Mouse (Mus musculus) fibroblast of lung, adult 2 months (primary cell): ENCODE measurements around the gene Hmga2.
A peak's percentile ranks its signal among the peaks of the same experiment; 100 is the strongest.

Experiments
- DNase-seq: peaks from one replicate; pipeline ENCODE4 v3.0.0-alpha.2; 2011; ENCODE audit warnings: low read depth

Hmga2 gene

DNA sequence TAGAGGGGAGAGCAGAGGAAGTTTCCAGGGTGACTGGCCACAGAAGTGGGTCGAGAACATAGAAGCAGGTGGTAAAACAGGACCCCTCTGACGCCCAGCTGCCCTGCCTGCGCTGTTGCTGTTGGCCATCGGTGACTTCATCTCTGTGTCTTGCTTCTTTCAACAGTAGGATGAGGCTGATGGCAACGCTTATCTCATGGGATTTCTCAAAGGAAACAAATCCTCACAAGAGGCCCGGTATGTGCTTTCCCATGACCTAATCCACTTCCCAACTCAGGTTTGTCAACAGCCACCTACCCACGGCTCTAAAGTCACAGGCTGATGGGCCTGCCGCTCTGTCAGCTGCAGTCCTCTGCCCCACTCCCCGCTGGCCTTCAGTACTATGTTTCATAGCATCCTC is 52.3 kb downstream of the Hmga2 start:
- DNase-seq, result no peak

DNA sequence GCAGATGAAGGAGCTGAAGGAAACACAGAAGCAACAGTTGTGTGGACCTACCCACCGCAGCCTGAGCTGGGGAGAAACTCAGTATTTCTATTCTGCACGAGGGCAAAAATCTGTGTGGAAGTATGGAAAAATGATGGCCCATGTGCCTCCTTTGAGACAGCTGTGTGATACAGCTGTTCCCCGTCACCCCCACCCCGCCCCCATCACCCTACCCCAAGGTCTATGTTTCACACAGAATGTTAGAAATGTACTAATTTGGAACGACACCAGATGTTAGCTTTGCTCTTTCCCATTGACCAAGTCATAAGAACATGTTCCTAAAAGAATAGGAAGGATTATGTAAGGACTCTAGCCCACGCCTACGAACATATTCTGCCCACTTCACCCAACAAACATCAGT is 53.0 kb downstream of the Hmga2 start:
- no peak for DNase-seq

DNA sequence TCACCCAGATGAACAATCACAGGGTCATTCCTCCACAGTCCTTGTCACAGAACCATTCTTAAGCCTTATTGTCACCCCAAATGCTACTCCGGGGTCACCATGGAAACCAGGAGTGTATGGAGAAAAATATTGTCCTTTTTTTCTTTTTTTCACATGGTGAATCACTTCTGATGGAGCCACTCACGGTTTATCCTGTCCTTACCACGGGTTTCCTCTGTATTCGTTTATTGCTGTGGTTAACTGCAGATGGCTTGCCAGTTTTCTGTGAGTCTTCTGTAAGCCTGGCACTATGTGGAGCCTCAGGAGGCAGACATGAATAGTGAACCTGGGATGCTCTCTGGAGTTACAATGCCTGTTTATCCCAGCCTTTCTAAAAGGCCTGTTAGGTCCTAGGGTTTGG is 53.4 kb downstream of the Hmga2 start:
- peak; percentile 78 for DNase-seq

DNA sequence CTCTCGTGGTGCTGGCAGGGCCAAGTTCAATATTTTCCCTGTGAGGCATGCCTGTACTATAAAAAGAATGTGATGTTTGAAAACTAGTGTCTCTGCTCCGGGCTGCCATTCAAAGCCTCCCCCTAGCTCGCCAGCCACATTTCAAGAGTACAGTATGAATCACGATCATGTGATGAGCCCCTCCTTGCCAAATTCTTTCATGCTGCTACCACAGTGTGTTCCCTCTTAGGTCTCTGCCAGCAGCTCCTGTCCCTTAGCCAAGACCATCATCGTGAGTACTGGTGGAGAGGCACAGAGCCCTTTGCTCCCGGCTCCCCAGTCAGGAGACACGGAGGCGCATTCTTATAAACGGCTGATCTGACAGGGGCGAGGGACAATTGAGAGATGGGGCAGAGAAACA is 54.2 kb downstream of the Hmga2 start:
- DNase-seq, result peak; percentile 100

DNA sequence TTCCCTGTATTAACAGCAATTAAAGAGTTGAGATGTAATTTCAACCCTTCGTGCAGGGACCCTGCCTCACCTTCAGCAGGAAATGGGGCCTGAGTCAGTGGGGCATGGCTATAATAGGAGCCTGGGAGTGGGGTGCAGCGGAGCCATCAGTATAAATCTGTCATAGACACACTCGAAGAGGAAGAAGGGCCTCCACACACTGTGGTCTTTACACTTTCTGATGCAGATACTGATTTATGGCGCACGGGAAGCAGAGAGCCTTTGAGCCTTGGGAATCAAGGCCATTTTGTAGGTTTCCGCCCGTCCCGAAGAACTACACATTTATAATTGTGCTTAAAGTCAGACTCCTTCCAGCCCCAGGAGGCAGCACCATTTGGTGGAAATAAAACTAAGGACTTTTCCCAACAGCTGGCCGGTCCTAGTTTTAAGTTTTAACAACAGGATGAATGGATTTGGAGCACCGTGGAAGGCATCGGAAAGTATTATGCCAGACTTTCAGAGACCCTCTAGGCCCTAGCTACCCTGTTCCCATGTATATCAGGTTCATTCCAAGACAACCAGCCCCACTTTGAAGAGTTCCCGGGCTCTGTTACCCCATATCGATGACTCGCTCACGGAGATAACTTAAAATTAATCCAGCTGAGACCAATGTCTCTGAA is 55.2 kb downstream of the Hmga2 start:
- no peak for DNase-seq

DNA sequence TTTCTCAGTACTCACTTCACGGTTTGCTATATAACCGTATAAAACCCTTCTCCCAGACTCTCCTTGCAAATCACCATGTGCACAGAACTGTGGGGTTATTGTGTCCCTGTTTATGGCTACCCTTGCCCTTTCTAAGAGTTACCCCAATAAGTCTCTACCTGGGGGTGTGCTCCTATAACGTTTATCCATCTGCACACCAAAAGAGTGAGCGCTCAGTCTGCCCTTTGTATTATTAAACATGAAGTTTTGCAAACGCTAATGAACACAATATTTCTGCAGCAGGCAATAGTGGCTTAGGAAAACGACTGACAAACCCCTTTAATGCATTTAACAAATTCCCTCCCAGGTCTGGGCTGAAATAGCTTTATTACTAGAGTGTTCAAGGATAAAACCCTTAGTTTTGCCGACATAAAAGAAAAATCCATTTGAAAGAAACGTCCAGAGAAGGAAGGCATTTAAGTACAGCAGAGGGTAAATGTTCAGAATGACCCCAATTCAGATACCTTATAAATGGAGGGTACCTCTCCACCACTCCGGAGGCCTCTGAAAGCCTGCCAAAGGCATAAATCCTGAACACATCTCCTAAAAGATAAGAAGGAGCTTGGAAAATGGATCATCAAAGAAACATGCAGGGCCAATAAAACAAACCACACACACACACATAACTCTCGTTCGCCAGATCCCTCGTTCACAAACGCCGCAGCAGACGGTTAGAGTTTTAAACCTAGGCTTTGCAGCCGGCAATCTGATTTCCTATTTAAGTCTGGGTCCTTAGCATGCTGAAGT is 57.3 kb downstream of the Hmga2 start:
- no peak for DNase-seq

DNA sequence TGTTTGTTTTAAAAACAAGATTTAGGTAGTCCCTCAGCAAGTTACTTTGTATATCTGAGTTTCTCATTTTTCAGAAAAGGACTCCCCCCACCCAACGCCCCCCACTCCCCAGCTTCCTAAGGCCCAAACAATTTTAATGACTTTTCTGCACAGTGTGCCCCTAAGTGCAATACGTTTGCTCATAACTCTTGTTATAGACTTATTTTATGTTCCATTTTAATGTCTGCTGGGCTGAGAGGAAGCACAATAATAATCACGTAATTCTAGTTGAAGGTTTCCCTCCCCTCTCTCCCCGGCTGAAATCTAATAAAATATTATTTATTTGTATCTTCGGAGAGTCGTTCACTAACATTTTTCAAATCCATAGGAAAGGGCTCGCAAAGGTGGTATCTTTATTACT is 58.1 kb downstream of the Hmga2 start:
- DNase-seq, result no peak

DNA sequence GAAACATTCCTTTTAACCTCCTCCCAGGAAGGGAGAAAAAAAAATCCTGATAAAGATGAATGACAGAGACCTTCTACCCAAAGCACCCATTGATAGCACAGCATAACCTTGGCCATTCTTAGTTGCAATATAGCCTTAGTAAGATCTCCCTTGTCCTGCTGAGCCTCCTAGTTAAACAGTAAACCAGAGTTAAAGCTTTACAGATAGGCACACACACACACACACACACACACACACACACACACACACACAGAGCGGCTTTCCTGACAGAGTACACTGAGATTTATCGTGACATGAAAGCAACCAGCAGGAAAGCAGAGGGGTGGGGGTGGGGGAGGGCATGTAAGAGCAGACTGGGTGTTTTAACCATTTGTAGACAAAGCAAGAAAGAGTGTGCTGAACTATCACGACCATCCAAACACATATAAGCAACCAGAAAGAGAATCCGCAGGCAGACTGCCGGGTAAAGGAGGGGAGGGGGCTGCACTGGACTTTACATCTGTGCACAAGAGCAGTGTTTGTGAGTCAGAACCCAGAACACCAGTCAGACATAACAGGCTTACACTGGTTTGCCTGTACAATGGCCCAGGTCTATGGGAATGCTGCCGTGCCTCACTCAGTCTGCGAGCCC is 58.7 kb downstream of the Hmga2 start:
- DNase-seq, result no peak

DNA sequence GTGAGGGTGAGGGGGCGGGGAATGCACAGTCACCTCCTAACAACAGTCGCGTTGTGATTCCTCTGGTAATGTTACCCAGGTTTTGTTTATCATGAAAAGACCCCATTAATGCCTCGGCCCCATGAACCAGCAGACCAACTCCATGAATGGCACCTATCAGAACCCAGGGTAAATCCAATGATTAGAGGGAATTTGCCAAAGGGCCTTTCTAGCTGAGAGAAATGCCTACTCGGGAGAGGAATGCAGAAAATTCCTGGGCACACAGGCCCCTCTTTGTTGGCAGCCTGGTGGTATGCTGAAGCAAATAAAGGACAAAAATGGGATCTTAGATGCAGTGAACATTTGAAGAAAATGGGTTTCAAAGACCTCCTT is 59.2 kb downstream of the Hmga2 start:
- no peak for DNase-seq

DNA sequence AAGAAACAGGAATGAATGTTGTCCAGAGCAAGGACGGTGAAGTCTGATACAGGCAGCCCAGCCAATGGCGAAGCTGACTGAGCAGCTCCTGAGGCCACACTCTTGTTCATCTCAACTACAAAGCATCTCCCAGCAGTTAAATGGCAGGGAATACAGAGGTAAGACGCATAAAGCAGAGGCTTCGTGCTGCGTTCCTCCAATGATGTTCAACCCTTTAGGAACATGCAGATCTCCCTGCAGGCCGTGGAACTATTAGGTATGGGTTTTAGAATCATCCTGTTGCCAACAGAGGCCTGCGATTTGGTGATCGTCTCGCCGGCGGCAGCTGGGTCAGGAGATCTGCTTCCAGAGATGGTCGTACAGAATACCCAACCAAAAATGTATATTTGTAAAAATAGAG is 59.6 kb downstream of the Hmga2 start:
- DNase-seq, result no peak

DNA sequence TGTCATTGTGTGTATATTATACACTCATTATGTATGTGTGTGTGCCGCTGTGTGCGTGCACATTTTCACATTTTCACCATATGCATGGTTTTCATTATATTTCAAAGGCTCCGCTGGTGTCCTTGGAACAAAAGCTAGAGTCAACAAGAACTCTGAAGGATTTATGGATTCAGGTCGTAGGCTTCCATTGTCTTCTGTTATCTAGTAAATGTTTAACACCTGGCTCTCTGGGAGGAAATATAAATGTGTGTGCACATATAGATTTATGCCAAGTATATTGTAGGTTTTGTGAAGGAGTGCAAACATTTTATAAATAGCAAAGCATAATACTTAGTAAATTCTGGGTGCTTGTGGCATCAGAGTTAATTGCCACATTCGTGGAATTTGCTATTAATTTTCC is 64.1 kb downstream of the Hmga2 start:
- DNase-seq, result no peak

DNA sequence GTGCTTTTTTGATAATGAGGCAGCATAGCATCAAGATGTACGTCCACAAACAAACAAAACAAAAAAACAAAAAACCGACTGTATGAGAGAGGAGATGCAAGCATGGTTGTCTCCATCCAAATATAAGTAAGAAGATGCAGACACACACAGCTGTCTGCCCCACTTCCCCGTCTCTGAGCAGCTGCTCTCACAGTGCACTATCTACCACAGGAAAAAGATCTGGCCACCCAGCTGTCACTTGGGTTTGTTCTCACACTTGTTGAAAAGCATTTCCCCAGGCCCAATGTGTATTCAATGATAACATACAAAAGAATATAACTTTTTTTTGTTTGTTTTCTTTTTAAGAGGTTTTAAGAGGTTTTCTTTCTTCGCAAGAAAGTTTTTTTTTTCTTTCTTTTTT is 65.3 kb downstream of the Hmga2 start:
- DNase-seq, result no peak

DNA sequence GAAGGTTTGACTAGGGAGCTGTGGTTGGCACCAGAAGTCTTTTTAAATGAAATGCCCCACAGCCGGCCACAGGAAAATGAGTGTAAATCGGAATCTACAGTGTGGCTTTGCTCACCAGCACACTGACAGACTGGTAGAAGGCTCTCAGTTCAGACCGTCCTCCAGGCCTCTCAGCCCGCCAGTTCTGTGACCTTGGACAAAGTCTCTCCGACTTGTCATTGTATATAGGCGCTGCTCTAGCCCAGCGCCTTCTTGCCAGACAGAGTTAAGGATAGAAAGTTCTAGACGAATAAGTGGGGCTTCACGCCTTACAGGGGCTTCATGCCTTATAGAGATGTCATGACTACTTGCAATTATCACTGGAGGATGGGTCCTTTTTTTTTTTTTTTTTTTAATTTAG is 67.1 kb downstream of the Hmga2 start:
- no peak for DNase-seq

DNA sequence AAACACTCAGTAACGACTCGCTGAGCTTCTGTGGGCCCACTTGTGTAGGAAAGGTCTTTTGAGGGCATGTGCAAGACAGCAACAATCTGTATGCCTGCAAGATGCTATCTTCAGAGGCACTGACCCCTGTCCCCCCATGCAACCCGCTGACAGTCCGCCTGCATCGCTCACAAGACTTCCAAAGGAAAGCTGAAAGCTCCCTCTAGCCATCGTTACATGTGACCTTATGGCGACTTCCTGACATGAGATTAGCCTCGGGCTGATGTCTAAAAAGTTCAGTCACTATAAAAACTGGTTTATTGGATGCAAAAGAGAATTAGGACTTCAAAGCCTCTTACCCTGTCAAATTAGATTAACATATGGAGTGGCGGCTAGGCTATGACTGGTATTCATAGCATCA is 69.0 kb downstream of the Hmga2 start:
- no peak for DNase-seq

DNA sequence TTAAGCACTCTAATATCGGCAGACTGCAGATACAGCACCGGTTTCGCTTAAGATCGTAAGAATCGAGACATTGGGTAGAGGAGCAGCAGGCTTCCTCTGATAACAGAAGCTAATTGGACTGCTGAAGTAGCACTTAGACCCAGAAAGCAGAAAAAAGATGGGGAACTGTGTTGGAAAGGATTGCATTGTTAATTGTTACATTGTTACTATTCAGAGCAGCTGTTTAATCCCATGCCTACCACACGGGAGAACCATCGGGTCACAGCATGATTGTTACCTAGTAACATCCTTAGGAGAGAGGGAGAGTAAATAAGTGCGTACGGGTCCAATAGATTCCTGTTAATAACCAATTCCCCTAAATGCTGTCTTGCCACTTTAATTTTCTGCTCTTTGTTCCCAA is 70.2 kb downstream of the Hmga2 start:
- no peak for DNase-seq

DNA sequence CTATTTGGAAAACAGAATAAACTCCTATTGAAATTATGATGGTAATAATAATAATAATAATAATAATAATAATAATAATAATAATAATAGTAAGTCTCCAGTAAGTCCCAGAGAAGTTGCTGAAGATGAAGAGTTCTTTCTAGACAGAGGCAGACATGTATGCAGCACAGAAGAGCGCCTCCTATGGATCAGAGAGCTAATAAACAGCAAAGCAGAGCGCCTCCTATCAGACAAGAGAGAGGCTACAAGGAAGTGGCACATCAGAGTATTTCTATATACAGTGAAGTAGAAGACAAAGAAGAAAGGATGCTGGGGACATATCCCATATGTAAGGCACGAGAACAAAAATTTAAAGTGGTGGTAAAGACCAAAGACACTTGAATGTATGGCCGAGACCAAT is 70.9 kb downstream of the Hmga2 start:
- DNase-seq, result no peak

DNA sequence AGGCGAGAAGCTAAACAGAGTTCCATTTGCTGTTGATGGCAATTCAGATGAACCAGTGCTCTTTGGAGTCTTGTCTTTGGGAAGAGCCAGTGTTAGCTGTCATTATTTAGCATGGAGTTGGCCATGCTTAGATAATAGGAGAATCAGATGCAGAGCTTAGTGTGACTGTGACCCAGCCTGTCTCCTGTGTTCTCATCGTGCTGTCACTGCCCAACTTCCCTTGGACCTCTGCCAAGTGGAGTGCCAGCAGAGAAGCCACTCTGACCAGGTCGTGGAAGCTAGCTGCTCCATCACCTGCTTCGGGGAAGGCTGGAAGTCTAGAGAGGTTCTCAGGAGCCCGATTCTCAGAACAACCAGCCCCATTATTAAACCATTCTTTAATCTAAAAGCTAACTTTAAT is 73.3 kb downstream of the Hmga2 start:
- DNase-seq, result no peak

DNA sequence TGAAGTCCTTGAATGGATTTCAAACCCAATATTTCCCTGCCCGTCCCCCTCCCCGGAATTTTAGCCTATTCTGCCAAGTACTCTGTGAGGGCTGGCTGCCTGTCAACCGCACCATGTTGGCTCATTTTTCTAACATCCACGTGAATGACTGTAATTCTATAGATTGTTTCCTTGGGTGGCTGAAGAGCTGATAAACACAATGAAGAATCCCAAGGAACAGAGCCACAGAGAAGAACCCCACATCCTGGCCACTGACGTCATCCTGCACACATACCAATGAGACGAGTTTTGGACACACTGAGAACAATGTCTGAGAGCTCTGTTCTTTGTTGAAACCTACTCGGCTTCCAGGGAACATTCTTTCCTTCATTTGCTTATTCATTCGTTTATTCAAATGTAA is 74.5 kb downstream of the Hmga2 start:
- DNase-seq, result peak; percentile 74

DNA sequence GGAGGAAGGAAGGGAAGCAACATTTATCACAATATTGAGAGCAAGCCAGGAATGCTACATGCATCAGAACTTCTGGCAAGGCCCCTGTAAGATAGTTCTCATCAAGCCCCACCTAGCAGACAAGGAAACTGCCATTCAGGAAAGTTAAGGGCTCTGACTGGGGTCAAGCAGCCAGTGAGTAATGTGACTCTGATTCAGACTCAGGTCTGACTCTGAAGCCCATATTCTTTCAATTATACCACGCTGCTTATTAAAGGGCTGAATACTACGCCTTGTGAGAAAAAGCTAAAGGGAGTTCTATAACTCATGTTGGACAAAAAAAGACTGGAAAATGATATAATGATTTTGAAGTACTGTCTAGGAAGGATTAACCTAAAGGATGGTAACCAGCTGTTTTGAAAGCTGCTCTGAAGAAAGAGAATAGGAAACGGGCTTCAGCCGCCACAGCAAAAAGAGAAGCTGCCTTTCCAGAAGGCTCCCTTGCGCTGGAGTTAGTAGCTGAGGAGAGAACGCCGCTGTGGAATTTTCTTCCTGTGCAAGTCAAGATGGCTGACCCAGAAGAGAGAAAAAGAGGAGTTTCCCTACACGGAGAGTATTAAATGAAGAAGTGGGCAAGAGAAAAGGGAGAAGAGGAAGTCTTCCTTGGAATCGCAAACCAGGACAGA is 76.3 kb downstream of the Hmga2 start:
- peak; percentile 62 for DNase-seq

DNA sequence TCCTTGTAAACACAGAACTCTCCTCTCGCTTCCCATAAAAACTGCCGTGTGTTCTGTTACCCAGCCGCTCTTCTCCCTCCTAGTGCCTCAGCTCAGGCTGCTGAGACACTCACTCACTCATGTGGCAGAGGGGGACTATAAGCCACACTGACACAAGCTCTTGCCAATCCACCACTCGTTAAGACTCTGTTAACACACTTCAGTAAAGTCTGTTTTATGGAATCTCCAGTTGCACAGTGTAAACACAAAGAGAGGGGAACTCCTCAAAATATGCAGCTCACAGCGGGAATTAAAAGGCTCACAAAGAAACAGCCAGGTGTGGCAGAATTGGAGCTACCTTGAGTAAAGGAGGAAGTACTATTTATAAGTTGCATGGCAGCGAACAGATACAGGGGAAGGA is 77.5 kb downstream of the Hmga2 start:
- no peak for DNase-seq

DNA sequence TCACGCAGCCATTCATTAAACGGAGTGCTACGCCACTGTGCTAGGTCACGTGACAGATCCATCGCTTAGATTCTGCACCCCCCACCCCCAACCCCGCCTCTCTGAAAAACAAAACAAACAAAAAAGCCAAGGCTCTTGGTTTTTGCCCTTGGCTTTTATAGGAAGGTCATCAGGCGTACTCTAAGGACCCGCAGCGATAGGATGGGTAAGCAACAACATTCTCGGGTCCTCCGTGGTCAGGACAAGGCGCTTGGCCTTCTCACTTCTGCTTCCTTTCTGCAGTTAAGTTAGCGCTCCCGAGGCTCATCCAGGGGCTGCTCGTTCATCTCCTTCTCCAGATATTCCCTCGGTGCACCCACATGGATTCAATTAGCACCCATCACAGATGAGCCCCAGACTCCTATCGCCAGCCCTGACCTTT is 79.0 kb downstream of the Hmga2 start:
- no peak for DNase-seq

DNA sequence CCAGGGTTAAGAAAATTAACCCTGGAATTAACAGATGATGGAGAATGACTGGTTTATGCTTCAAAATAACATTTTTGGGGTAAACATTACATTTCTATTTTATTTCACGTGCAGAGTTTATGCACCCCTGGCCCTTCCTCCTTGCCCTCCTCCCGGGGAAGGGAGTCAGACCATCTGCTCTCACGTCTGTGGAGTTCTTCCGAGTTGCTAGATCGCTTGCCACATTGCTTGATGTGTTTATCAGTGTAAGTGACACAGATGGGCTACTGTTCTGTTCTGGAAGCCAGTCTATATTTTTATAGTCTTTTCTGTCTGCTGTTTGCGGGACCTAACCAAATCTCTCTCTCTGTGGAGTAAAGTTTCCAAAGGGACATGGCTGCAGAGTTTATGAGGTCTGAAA is 80.7 kb downstream of the Hmga2 start:
- no peak for DNase-seq

DNA sequence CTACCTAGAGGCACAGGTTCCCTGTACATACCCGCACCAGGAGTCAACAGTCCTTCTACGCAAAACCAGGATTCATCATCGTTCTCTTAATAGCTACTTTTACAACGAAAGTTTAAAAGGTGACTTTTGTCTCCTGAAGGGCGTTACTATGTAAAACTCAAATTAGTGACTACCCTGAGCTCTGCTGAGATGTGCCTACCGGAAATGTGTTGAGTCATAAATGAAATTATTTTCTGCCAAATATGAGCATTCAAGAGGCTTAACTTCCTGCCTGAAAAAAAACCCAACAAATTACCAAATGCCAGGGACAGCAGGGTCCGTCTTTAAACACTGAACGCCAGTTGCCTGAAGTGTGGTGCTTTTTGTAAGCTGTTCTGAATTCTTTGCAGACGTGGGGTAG is 81.5 kb downstream of the Hmga2 start:
- no peak for DNase-seq
